Mouse (Mus musculus): ENCODE data around the gene Zbed3.

Gene Zbed3

DNA sequence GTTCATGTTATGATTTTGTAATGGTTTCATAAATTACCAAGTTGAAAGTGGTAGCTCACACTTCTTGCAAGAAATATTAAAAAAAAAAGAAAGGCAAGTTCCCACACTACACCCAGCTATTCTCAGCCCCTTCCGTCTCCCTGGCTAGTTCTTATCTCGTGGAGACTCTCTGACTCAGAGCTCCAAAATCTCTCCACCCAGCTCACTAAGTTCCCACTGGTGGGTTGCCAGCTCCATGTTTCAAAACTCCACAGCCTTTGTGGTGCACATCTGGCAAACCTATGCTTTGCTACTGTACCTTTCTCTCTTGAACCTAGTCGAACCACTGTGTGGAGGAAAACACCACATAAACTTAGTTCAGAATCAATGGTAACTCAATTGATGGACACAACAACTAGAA is 55.3 kb downstream of the Zbed3 start:
- TF ChIP-seq POU5F1 (IDR thresholded peaks at IDR 0.05; ENCODE audit: borderline replicate concordance, low read length) = no peak
- TF ChIP-seq CTCF (conservative IDR thresholded peaks at IDR 0.05; ENCODE audit: low read length) = no peak
- TF ChIP-seq NANOG (IDR thresholded peaks at IDR 0.05; ENCODE audit: borderline replicate concordance, low read length) = no peak
- no peak overlapping the region for H3K4me3 ChIP-seq (replicated peaks; ENCODE audit: low read length)
- peaks cover 10% of the 10 kb centered on the region for H3K4me1 ChIP-seq (replicated peaks; ENCODE audit: low read depth, low read length)
- H3K27me3 ChIP-seq (ENCODE audit: insufficient read depth, low read length) = no peaks in the 10 kb centered on the region
- peaks cover 12% of the 10 kb centered on the region for H3K9me3 ChIP-seq (ENCODE audit: low read length)
- H3K36me3 ChIP-seq (ENCODE audit: insufficient read depth, low read length) = no peaks in the 10 kb centered on the region

DNA sequence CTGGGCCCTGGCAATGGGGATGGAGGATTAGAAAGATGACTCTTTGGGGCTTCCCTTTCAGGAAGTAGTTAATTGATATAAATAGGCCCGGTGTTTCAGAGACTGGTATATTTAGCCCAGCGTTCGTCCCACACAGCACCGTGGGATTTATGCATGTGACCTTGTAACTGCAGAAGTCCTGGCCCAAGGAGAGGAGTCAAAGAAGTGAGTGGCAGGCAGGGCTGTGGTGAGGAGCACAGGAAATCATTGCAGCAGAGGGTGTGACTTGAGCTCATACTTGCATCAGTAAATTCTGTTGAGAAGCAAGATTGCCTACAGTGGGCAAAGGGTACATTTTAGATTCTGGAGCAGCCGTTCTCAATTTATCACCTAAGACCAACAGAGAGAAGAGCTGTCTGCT is 59.0 kb downstream of the Zbed3 start:
- Histone ChIP-seq H3K4me3 (replicated peaks; ENCODE audit: low read length) (no peak overlapping the region), H3K36me3 (ENCODE audit: insufficient read depth, low read length) (no peaks in the 10 kb centered on the region), H3K9me3 (ENCODE audit: low read length) (peaks cover 1% of the 10 kb centered on the region; the same call in 1 of the 2 replicates), H3K4me1 (replicated peaks; ENCODE audit: low read depth, low read length) (no peaks in the 10 kb centered on the region), H3K27me3 (ENCODE audit: insufficient read depth, low read length) (no peaks in the 10 kb centered on the region; the same call in 1 of the 2 replicates)
- TF ChIP-seq CTCF (conservative IDR thresholded peaks at IDR 0.05; ENCODE audit: low read length) = no peak
- TF ChIP-seq POU5F1 (IDR thresholded peaks at IDR 0.05; ENCODE audit: borderline replicate concordance, low read length) = no peak
- TF ChIP-seq NANOG (IDR thresholded peaks at IDR 0.05; ENCODE audit: borderline replicate concordance, low read length) = no peak

Data from E14TG2a.4 (cell line).